Mouse (Mus musculus) spleen, embryonic (tissue): Measurements from ENCODE around the gene Colgalt2.

Experiments
- CTCF ChIA-PET: fragments of 350-600 bp; sonication (Branson Sonifier 250); formaldehyde crosslinking; loops from one replicate; lab custom pipeline; 2022; lab: Charles Lee

Gene Colgalt2

DNA sequence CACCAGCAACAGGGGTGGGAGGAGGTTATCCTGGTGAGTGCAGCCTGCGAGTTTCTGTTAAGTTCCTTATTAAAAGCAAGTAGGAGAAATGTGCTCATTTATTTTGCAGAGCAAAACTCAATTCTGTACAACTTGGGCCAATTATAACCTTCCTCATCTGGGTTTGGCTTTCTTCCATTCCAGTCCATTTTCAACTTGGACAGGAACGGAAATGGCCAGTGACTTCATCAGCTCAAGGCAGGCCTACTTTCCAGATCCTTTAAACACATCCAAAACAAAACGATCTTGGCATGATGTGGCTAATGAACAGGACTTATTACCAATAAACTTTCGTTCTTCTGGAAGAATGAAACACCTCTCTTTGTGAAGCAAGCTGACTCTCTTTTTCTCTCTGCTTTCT, 76.5 kb downstream of the Colgalt2 start:
- CTCF ChIA-PET = no interaction called here

DNA sequence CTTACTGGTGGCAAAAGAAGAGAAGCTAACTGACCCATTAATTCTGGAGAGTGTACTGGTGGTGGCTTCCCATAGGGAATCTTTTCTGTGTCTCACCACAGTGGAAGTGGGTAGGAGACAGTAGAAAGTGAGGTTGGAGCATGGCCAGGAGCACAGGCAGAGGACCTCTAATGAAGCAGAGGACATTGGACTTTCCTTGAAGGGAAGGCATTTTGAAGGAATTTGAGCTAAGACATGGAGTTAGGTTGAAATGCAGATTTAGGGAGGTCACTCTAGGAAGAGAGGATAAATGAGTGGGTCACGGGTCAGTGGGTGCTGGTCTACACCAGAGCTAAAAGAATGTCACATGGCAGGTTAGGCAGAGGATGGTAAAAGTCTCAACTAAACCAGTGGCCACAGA, 91.2 kb downstream of the Colgalt2 start:
- CTCF ChIA-PET = no interaction called here

DNA sequence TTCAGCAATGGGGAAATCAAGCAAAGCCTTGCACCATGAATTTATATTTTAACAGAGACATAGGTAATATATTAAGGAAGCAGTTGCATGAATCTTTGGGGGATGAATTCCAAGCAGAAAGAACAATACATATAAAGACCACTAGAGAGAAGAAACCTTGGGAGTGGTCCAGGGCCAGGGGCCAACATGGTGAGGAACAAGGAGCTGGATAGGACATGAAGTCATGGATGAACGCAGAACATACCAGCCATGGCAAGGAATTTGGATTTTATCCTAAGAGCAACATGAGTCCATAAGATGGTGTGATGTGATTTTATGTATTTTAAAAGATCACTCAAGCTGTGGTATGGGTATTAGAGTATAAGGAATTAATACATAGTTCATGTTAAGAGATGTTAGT, 92.6 kb downstream of the Colgalt2 start:
- CTCF ChIA-PET = no interaction called here

- CTCF ChIA-PET = no interaction called here
Measured at GRCm38 (mm10) chr1:152496831-152497230, 97.2 kb downstream of the Colgalt2 start.

GRCm38 (mm10) chr1:152497581-152497980, 98.0 kb downstream of the Colgalt2 start:
- CTCF ChIA-PET = no interaction called here

GRCm38 (mm10) chr1:152499802-152500201, 100.2 kb downstream of the Colgalt2 start:
- CTCF ChIA-PET = no interaction called here

DNA sequence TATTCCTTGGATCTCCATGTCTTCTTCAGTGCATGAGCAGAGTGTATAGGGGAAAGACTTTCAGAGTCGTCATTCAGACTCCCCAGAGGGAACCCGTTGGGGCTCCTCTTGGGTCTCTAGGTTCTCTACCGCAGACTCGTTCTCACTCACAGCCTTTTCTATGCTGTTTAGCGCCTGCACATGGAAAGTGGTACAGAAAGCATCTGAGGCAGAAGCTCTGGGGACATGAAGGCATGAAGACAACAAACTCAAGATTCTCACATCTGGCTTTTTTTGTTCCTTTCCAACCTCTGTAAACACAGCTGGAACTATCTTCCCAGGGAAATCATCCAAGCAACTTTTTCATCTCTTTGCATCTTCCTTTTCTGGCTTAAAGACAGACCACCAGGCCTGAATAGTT, 106.5 kb downstream of the Colgalt2 start:
- CTCF ChIA-PET = no interaction called here

DNA sequence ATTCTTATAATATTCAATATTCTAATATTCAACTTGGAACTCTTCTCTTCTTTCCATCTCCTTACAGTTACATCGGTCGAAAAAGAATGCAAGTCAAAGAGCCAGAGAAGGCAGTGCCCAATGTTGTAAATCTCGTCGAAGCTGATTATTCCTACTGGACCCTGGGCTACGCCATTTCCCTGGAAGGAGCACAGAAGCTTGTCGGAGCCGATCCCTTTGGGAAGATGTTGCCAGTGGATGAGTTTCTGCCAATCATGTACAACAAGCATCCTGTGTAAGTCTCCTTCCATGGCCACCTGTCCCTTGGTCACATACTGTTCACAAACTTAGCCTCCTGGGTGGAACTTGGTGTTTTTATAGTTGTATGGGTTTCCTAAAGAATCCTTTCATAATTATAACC, 107.1 kb downstream of the Colgalt2 start:
- CTCF ChIA-PET = no interaction called here

DNA sequence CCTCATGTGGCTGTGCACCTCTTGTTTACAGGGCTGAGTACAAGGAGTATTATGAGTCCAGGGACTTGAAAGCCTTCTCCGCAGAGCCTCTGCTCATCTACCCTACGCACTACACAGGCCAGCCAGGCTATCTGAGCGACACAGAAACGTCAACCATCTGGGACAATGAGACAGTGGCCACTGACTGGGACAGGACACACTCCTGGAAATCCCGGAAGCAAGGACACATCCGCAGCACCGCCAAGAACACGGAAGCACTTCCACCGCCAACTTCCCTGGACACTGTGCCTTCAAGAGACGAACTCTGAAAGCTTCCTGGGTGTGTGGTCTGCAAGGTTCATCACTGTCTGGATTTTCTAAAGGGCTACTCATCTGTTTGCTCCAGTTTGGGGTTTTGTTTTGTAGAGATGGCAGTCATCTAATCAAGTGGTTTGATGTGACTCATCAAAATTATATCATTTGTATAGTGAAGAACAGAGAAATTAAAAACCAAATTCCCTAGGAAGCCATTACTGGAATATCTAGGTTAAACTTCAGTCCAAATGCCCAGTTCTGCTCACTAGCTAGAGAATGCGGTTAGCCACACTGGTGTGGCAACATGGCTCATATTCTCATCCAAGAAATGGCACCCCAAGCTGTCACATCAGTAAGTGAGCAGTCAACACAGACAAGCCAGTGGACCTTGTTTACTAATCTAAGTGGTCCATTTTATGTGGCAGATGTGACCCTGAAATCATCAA, 109.0 kb downstream of the Colgalt2 start:
- CTCF ChIA-PET = no interaction called here

- CTCF ChIA-PET = no interaction called here
Measured at GRCm38 (mm10) chr1:152511237-152511636, 111.6 kb downstream of the Colgalt2 start.

DNA sequence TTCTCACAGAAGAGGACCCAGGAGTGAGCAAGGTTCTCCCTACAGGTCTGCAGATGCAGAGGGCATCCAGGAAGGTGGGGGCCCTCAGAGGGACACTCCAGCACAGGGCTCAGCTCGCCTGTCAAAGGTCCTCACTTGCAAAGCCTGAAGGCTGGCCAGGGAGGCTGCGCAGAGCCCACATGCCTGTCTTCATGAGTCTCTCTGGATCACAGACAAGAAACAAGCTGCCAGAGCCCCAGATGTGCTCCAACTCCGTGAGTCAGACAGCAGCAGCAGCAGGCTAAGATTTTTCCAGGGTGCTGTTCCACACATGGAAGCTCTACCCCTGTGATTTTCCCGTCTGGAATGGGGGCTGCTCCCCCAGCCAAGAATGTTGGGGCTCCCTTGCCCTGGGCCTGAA, 114.6 kb downstream of the Colgalt2 start:
- CTCF ChIA-PET = no interaction called here

DNA sequence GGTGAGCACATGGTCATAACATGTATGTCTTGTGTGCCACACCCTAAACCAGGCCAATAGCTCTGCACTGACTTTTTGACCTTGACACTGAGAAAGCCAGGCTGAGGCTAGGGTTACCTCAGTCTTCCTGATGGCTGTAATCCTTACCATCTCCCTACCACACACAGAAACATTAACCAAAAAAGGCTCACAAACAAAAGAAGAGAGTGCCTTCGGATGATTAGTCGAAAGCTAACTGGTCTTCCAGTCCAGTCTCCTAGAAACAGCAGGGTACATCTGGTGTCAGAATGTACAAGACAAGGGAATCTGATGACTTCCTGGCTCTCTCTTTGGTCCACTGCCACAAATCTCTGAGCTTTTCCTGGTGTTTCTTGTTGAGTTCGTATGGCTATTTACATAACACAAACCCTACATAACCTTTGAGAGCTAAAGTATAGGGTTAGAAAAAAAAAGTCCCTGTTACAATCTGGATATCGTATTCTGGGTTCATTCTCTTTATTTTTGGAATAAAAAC, 117.5 kb downstream of the Colgalt2 start:
- CTCF ChIA-PET = no interaction called here

DNA sequence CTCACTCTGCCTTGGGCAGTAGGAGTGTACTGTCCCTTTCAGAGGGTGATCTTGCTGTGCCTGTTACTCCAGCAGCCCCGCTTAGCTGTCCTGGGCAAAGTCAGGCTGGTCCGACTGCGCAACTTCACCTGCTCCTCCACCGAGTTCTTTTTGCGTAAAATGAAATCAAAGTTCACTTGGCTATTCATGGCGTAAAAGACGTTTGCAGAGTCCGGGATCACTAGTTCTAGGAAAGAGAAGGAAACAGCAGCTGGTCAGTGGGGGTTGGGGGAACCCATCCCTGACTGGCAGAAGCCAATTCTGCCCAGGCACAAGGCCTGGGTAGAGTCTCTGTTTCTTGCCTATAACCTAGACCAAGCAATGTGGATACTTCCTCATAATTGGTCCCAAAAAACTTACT, 119.3 kb downstream of the Colgalt2 start:
- CTCF ChIA-PET = no interaction called here

GRCm38 (mm10) chr1:152520798-152521575, 121.4 kb downstream of the Colgalt2 start:
- CTCF ChIA-PET = no interaction called here

GRCm38 (mm10) chr1:152522226-152522625, 122.6 kb downstream of the Colgalt2 start:
- CTCF ChIA-PET = no interaction called here

GRCm38 (mm10) chr1:152523292-152523691, 123.7 kb downstream of the Colgalt2 start:
- CTCF ChIA-PET = no interaction called here

DNA sequence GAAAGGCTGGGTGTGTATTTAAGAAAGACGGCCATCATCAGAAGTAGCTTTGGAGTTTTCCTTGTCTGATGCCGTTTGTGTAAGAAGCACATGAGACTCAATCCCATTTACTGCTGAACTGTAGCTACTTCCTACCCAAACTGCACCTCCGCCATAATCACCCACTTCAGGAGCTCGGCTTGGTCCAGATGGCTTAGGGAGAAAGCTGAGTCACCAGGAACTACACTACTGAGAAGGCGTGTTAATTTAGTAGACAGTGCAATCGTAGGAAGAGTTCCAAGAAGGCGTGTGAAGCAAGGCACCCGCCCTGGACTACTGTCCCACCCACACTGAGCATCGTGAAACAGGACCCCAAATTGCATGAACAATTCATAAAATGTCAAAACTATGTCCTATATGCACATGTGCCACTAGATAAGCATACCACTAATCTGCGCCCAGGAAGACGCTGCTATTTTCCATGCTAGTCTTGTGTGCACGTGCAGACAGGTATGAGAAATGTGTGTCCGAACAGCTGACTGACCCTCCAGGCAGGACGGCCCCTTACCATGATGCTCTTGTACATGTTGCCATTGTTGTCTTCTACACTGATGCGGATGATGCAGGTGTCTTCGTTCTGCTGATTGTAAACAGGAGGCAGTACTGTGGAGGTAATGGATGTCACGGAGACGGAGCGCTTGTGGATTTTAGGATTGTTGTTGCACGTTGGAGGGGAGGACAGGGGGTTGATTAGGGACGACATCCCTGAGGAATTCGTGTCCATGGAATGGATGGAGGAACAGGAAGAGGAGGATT, 124.7 kb downstream of the Colgalt2 start:
- CTCF ChIA-PET = interaction anchor here (0.7 kb wide), 1 partner anchor 154 kb away, joined by 3 read pairs; no protein-coding TSS in a partner anchor

DNA sequence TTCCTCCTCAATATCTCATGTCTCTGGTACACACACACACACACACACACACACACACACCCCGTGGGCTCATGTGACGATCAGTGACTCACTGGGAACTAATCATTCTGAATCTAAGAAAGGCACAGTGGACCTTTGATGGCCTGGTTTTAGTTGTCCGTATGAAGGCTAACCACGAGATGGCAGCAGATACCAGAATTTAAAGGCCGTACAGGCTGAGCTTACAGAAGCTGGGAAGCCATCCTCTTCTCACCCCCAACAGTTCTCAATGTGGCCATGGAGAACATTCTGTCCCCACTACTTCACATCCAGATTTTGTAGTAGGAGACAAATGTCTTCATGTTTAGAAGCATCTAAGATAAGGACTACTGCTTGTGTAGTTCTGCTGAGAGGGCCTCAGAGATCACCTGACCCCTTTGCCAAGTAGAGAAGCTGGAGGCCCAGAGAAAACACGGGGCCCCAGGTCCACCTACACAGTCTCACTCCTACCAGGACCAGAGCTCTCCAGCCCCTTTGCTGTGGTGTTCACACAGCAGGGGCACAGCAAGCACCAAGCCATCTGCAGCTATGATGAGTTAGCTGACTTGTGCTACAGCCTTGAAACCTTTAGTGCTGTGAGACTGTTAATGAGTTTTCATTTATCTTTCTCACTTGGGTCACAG, 125.5 kb downstream of the Colgalt2 start:
- CTCF ChIA-PET = interaction anchor here (0.6 to 0.8 kb wide), 4 partner anchors 153 to 856 kb away, joined by 3 to 17 read pairs (median 4); no protein-coding TSS in a partner anchor

DNA sequence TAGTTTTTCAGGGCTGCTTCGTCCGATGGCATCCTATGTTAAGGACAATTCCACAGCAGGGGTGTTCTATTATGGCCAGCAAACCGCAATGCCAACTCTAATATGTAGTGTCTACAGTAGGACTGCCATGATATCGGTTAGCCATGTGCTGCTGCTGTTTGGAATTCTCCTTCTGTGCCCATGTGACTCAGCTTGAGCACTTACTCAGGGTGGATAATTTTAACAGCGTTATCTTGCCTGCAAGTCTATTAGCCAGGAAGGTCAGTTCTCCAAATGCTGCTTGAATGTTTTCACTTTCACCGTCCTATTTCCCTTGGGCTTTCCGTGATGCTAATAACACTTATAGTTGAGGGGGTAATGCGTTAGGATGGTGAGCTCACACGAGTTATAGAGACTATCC, 126.5 kb downstream of the Colgalt2 start:
- CTCF ChIA-PET = interaction anchor here (0.5 to 0.6 kb wide), 2 partner anchors 387 to 666 kb away, joined by 4 to 6 read pairs; no protein-coding TSS in a partner anchor

GRCm38 (mm10) chr1:152528214-152528613, 128.6 kb downstream of the Colgalt2 start:
- CTCF ChIA-PET = interaction anchor here (0.7 kb wide), 1 partner anchor 126 kb away, joined by 4 read pairs; no protein-coding TSS in a partner anchor

GRCm38 (mm10) chr1:152528778-152529177, 129.1 kb downstream of the Colgalt2 start:
- CTCF ChIA-PET = interaction anchor here (0.7 kb wide), 1 partner anchor 126 kb away, joined by 4 read pairs; no protein-coding TSS in a partner anchor
